Mouse (Mus musculus) forebrain, embryonic 10.5 days (tissue): Measurements from ENCODE around the gene Pdss2. TPM values are rescaled to one million over a fixed set of nuclear protein-coding genes. Genes with fewer than 3 reads are reported as not detected.

Experiments
- DNase-seq: peaks from one replicate; pipeline ENCODE4 v3.0.0-alpha.2; 2017; ENCODE audit warnings: low spot score; ENCODE audit errors: extremely low spot score
- H3K27ac ChIP-seq: fragments of 300-500 bp; sonication (generic); 2 replicates; pipeline ENCODE4 v1.5.1; 2016; ENCODE audit warnings: mild to moderate bottlenecking
- H3K27me3 ChIP-seq: fragments of 300-500 bp; sonication (generic); 2 replicates; pipeline ENCODE4 v1.6.1; 2016; ENCODE audit warnings: mild to moderate bottlenecking; ENCODE audit not compliant: poor library complexity, severe bottlenecking
- H3K36me3 ChIP-seq: fragments of 300-500 bp; sonication (generic); replicated peaks from 2 replicates; pipeline ENCODE4 v1.6.1; 2016; ENCODE audit warnings: mild to moderate bottlenecking, moderate library complexity
- H3K4me1 ChIP-seq: fragments of 300-500 bp; sonication (generic); 2 replicates; pipeline ENCODE4 v1.6.1; 2016
- H3K4me3 ChIP-seq: fragments of 300-500 bp; sonication (generic); 2 replicates; pipeline ENCODE4 v1.5.1; 2016; ENCODE audit warnings: mild to moderate bottlenecking, moderate library complexity
- H3K9me3 ChIP-seq: fragments of 300-500 bp; sonication (generic); 2 replicates; pipeline ENCODE4 v1.6.1; 2016; ENCODE audit warnings: mild to moderate bottlenecking, moderate library complexity
- WGBS: fragments of 180-500 bp; shearing (Covaris S2); methylation state at CpG from one replicate; pipeline ENCODE4 v1.1.7; 2016; 5-methylcytosine and 5-hydroxymethylcytosine counted together
- polyA plus RNA-seq: library from polyadenylated mRNA; unstranded; fragments of >200 nt; fragmentation: Nextera tagmentation; extraction: Ambion mirVana; gene quantifications from 2 replicates; pipeline ENCODE4 v1.2.1, GENCODE M21; 2016

The Pdss2 gene
- 17.1 and 17.2 TPM in 2 replicates for polyA plus RNA-seq

- DNase-seq: peak; percentile 93
- Histone ChIP-seq H3K36me3 (no peaks in the 10 kb centered on the region; the same call in 1 of the 2 replicates), H3K4me3 (peak within 1 kb of the TSS; percentile 91), H3K27me3 (no peaks in the 10 kb centered on the region), H3K27ac (peak within 1 kb of the TSS; percentile 95), H3K4me1 (peaks cover 20% of the 10 kb centered on the region), H3K9me3 (no peaks in the 10 kb centered on the region)
- under 1% methylated on average over 50 of the region's 50 CpGs for whole genome bisulfite sequencing
Measured at GRCm38 (mm10) chr10:43220910-43221625, at the start of gene Pdss2. Gene Pdss2, plus strand, starts transcription at chr10:43221486.

- no peak for DNase-seq
Measured at GRCm38 (mm10) chr10:43172066-43172465, 49.2 kb upstream of the Pdss2 start.

GRCm38 (mm10) chr10:43172554-43172953, 48.7 kb upstream of the Pdss2 start:
- peak overlapping the region; percentile 93; the same call in 1 of the 2 replicates for H3K27ac ChIP-seq

More at GRCm38 (mm10) chr10:43172066-43172465, 49.2 kb upstream of the Pdss2 start:
- Histone ChIP-seq H3K4me3 (peak overlapping the region; percentile 94), H3K4me1 (peaks cover 66% of the 10 kb centered on the region), H3K27ac (peak overlapping the region; percentile 93; the same call in 1 of the 2 replicates), H3K27me3 (peaks cover 70% of the 10 kb centered on the region), H3K9me3 (no peaks in the 10 kb centered on the region), H3K36me3 (no peaks in the 10 kb centered on the region)
- WGBS: under 1% methylated on average over 7 of the region's 7 CpGs

GRCm38 (mm10) chr10:43173141-43173827, 48.0 kb upstream of the Pdss2 start:
- Histone ChIP-seq H3K9me3 (no peaks in the 10 kb centered on the region), H3K27ac (peak overlapping the region; percentile 93), H3K36me3 (no peaks in the 10 kb centered on the region), H3K27me3 (peaks cover 80% of the 10 kb centered on the region), H3K4me3 (peak overlapping the region; percentile 94), H3K4me1 (peaks cover 64% of the 10 kb centered on the region)
- peak; percentile 69 for DNase-seq
- WGBS: under 1% methylated on average over 53 of the region's 53 CpGs

More at GRCm38 (mm10) chr10:43172554-43172953, 48.7 kb upstream of the Pdss2 start:
- Histone ChIP-seq H3K27me3 (peaks cover 75% of the 10 kb centered on the region), H3K36me3 (no peaks in the 10 kb centered on the region), H3K4me1 (peaks cover 66% of the 10 kb centered on the region), H3K9me3 (no peaks in the 10 kb centered on the region), H3K4me3 (peak overlapping the region; percentile 94)
- 2% methylated on average over 8 of the region's 8 CpGs for WGBS
- DNase-seq: no peak

- Histone ChIP-seq H3K27ac (peak overlapping the region; percentile 93), H3K9me3 (no peaks in the 10 kb centered on the region), H3K4me3 (peak overlapping the region; percentile 94), H3K4me1 (peaks cover 61% of the 10 kb centered on the region), H3K27me3 (peaks cover 84% of the 10 kb centered on the region), H3K36me3 (no peaks in the 10 kb centered on the region)
- WGBS: 2% methylated on average over 24 of the region's 38 CpGs
- peak; percentile 70 for DNase-seq
Measured at GRCm38 (mm10) chr10:43173828-43174325, 47.4 kb upstream of the Pdss2 start.

- under 1% methylated on average over 80 of the region's 91 CpGs for WGBS
- H3K27me3 ChIP-seq: peaks cover 84% of the 10 kb centered on the region
- no peaks in the 10 kb centered on the region for H3K9me3 ChIP-seq
- peak; percentile 78 for DNase-seq
- H3K4me1 ChIP-seq: peaks cover 55% of the 10 kb centered on the region
- peak within 1 kb of the TSS; percentile 94 for H3K4me3 ChIP-seq
- no peaks in the 10 kb centered on the region for H3K36me3 ChIP-seq
- peak within 1 kb of the TSS; percentile 93 for H3K27ac ChIP-seq
Measured at GRCm38 (mm10) chr10:43174326-43175155, 46.7 kb upstream of the Pdss2 start, which contains the start of the genes Sobp and 9030612E09Rik. Gene Sobp, minus strand, starts transcription at chr10:43174530. Gene 9030612E09Rik, plus strand, starts transcription at chr10:43174704.

GRCm38 (mm10) chr10:43175156-43175601, 46.1 kb upstream of the Pdss2 start:
- WGBS: under 1% methylated on average over 18 of the region's 18 CpGs
- no peaks in the 10 kb centered on the region for H3K36me3 ChIP-seq
- peaks cover 52% of the 10 kb centered on the region for H3K4me1 ChIP-seq
- H3K27ac ChIP-seq: peak overlapping the region; percentile 93
- H3K27me3 ChIP-seq: peaks cover 87% of the 10 kb centered on the region
- H3K9me3 ChIP-seq: no peaks in the 10 kb centered on the region
- peak overlapping the region; percentile 94 for H3K4me3 ChIP-seq
- no peak for DNase-seq

- Histone ChIP-seq H3K27me3 (peaks cover 45% of the 10 kb centered on the region), H3K27ac (no peak overlapping the region), H3K36me3 (no peaks in the 10 kb centered on the region), H3K9me3 (no peaks in the 10 kb centered on the region), H3K4me1 (peaks cover 15% of the 10 kb centered on the region), H3K4me3 (no peak overlapping the region)
- no peak for DNase-seq
- 67% methylated on average over 5 of the region's 5 CpGs for WGBS
Measured at GRCm38 (mm10) chr10:43180313-43180912, 40.9 kb upstream of the Pdss2 start.

- H3K9me3 ChIP-seq: no peaks in the 10 kb centered on the region
- no peak overlapping the region for H3K27ac ChIP-seq
- DNase-seq: no peak
- H3K36me3 ChIP-seq: no peaks in the 10 kb centered on the region
- H3K4me1 ChIP-seq: no peaks in the 10 kb centered on the region
- H3K4me3 ChIP-seq: no peak overlapping the region
- H3K27me3 ChIP-seq: no peaks in the 10 kb centered on the region
- whole genome bisulfite sequencing: 97% methylated on average over 2 of the region's 2 CpGs
Measured at GRCm38 (mm10) chr10:43200206-43200605, 21.1 kb upstream of the Pdss2 start.

GRCm38 (mm10) chr10:43203865-43204264, 17.4 kb upstream of the Pdss2 start:
- H3K9me3 ChIP-seq: no peaks in the 10 kb centered on the region
- no peak overlapping the region for H3K4me3 ChIP-seq
- H3K27ac ChIP-seq: no peak overlapping the region
- WGBS: 80% methylated on average over 3 of the region's 3 CpGs
- H3K27me3 ChIP-seq: no peaks in the 10 kb centered on the region
- H3K4me1 ChIP-seq: no peaks in the 10 kb centered on the region
- no peak for DNase-seq
- no peaks in the 10 kb centered on the region for H3K36me3 ChIP-seq

GRCm38 (mm10) chr10:43211866-43212265, 9.4 kb upstream of the Pdss2 start:
- no peak overlapping the region for H3K4me3 ChIP-seq
- H3K4me1 ChIP-seq: no peaks in the 10 kb centered on the region
- no peak overlapping the region for H3K27ac ChIP-seq
- H3K36me3 ChIP-seq: no peaks in the 10 kb centered on the region
- no peaks in the 10 kb centered on the region for H3K9me3 ChIP-seq
- DNase-seq: peak; percentile 37
- no peaks in the 10 kb centered on the region for H3K27me3 ChIP-seq
- 38% methylated on average over 6 of the region's 6 CpGs for WGBS
